In the genomic region with DNA sequence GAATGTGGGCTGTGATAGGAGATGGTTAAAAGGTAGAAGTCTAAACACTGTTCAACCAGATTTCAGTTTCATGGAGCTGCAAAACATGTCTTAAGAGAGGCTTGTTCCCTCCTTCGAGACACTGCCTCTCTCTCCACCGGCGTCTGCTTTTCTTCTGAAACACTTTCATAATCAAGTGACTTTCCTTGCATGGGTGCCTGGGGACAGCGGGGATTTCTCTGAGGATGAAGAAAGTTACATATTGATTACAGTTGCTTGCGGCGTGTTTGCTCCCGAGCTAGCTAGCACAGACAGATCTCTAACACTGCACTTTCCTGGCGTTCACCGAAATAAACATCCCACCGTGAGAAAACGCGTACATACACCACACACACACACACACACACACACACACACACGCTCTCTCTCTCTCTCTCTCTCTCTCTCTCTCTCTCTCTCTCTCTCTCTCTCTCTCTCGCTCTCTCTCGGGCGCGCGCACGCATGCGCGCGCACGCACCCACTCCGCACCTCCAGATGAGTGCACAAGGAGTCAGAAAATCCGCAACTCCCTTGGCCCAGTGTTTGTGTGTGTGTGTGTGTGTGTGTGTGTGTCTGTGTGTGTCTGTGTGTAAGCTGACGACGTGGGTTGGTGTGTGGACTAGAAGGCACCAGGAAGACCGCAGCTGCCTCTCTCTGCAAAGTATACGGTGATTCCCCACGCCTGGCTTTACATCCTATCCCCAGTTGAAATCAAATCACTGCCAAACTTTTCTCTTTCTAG, we compare ENCODE assay signal across 8 mouse cellular contexts. TPM values are rescaled to one million over a fixed set of nuclear protein-coding genes. Genes with fewer than 3 reads are reported as not detected.
DNase-seq lines count a peak whose midpoint lies in the region; ATAC-seq and TF ChIP-seq lines count a peak whose summit lies in the region.

No protein-coding gene starts in this region.

- ATAC-seq in embryonic facial prominence, embryonic 15.5 days (ENCODE audit: insufficient number of reproducible peaks, low FRiP score, low TSS enrichment, low read depth) = peak; percentile 63
- ATAC-seq in hindbrain, embryonic 12.5 days (ENCODE audit: low FRiP score) = peak; percentile 53
- ATAC-seq in megakaryocyte progenitor cell, adult 5-6 weeks (replicated peaks; ENCODE audit: poor library complexity) = peak; percentile 4
- peak; percentile 60 for ATAC-seq in stomach, postnatal 0 days (ENCODE audit: low FRiP score, low TSS enrichment)

- peak overlapping the region; percentile 39 for H3K9ac ChIP-seq in embryonic facial prominence, embryonic 15.5 days
- peak overlapping the region; percentile 60 for H3K9ac ChIP-seq in hindbrain, embryonic 12.5 days
- peak overlapping the region; percentile 45; the same call in 1 of the 2 replicates for H3K9ac ChIP-seq in stomach, postnatal 0 days (ENCODE audit: low read length)

- no peaks in the 10 kb centered on the region for H3K36me3 ChIP-seq in embryonic facial prominence, embryonic 15.5 days
- H3K36me3 ChIP-seq in hindbrain, embryonic 12.5 days = no peaks in the 10 kb centered on the region
- no peaks in the 10 kb centered on the region for H3K36me3 ChIP-seq in stomach, postnatal 0 days (ENCODE audit: control insufficient read depth, insufficient read depth, low read length)

- peaks cover 33% of the 10 kb centered on the region for H3K4me1 ChIP-seq in embryonic facial prominence, embryonic 15.5 days
- peaks cover 8% of the 10 kb centered on the region for H3K4me1 ChIP-seq in hindbrain, embryonic 12.5 days
- 0 out of 2 replicates have a peak, but pooled peaks cover 2% of the 10 kb centered on the region for H3K4me1 ChIP-seq in stomach, postnatal 0 days (replicated peaks; ENCODE audit: control insufficient read depth, insufficient read depth)

- no peaks in the 10 kb centered on the region for H3K9me3 ChIP-seq in embryonic facial prominence, embryonic 15.5 days (replicated peaks)
- no peaks in the 10 kb centered on the region for H3K9me3 ChIP-seq in hindbrain, embryonic 12.5 days (replicated peaks)
- H3K9me3 ChIP-seq in stomach, postnatal 0 days (ENCODE audit: control insufficient read depth, low read length) = no peaks in the 10 kb centered on the region

- DNase-seq in 3134 (ENCODE audit: extremely low read depth, insufficient read length, low spot score) (peak; percentile 34), NIH3T3 (ENCODE audit: low read depth) (peak; percentile 3)
- DNase-seq in layer of hippocampus, postnatal 25 days (ENCODE audit: extremely low spot score in 1 of 2, low spot score in 1 of 2) = peak; percentile 28 to 31
- DNase-seq in stomach, postnatal 0 days (ENCODE audit: low spot score) = no peak
- no peak for DNase-seq in gastrocnemius, postnatal 10 days

- H3K4me2 ChIP-seq in embryonic facial prominence, embryonic 15.5 days (replicated peaks) = peak overlapping the region; percentile 80
- peak overlapping the region; percentile 95 for H3K4me2 ChIP-seq in hindbrain, embryonic 12.5 days (replicated peaks)
- H3K4me2 ChIP-seq in stomach, postnatal 0 days (replicated peaks; ENCODE audit: low read depth) = peak overlapping the region; percentile 80

- peaks cover 21% of the 10 kb centered on the region for H3K27me3 ChIP-seq in embryonic facial prominence, embryonic 15.5 days
- H3K27me3 ChIP-seq in hindbrain, embryonic 12.5 days = peaks cover 17% of the 10 kb centered on the region
- peaks cover 16% of the 10 kb centered on the region; the same call in 1 of the 2 replicates for H3K27me3 ChIP-seq in stomach, postnatal 0 days (ENCODE audit: control insufficient read depth, insufficient read depth, low read length)

- no peak for TF ChIP-seq EP300 in stomach, postnatal 0 days (optimal IDR thresholded peaks at IDR 0.05)

- H3K27ac ChIP-seq in embryonic facial prominence, embryonic 15.5 days (replicated peaks) = peak overlapping the region; percentile 83
- peak overlapping the region; percentile 77 for H3K27ac ChIP-seq in hindbrain, embryonic 12.5 days
- peak overlapping the region; percentile 35; the same call in 1 of the 2 replicates for H3K27ac ChIP-seq in stomach, postnatal 0 days (replicated peaks)

- no peak for TF ChIP-seq CTCF in stomach, postnatal 0 days (IDR thresholded peaks at IDR 0.05; ENCODE audit: low read depth)

- H3K4me3 ChIP-seq in embryonic facial prominence, embryonic 15.5 days (replicated peaks) = peak overlapping the region; percentile 63
- H3K4me3 ChIP-seq in hindbrain, embryonic 12.5 days = peak overlapping the region; percentile 59
- H3K4me3 ChIP-seq in stomach, postnatal 0 days (ENCODE audit: low read depth, low read length) = peak overlapping the region; percentile 50

- WGBS in embryonic facial prominence, embryonic 15.5 days = under 1% methylated on average over 29 of the region's 30 CpGs
- WGBS in hindbrain, embryonic 12.5 days = under 1% methylated on average over 29 of the region's 30 CpGs
- WGBS in stomach, postnatal 0 days = under 1% methylated on average over 25 of the region's 30 CpGs

RNA-seq across cellular contexts. Expression of a gene that starts 0.7 kb away (rescaled TPM):
- polyA plus RNA-seq in embryonic facial prominence, embryonic 15.5 days (2015; fragmentation: Nextera tagmentation; extraction: Ambion mirVana) = 6.8 TPM in 2 replicates
- polyA plus RNA-seq in hindbrain, embryonic 12.5 days (2016; fragmentation: Nextera tagmentation; extraction: Ambion mirVana) = 11.1 and 11.2 TPM in 2 replicates
- 10 to 100 TPM; 39.1 to 43.8 TPM for total RNA-seq in layer of hippocampus, postnatal 25 days (2021)
- 0.02 TPM in 1 of 2 replicates, not detected in the other for total RNA-seq in megakaryocyte progenitor cell, adult 5-6 weeks (2015)
- 0.04 TPM in 1 of 2 replicates, not detected in the other for total RNA-seq in megakaryocyte progenitor cell, adult 5-6 weeks (2017)
- polyA plus RNA-seq in stomach, postnatal 0 days (2015; fragmentation: Nextera tagmentation; extraction: Ambion mirVana) = 2.4 and 2.5 TPM in 2 replicates
- total RNA-seq in gastrocnemius, postnatal 10 days (2021) = 10 to 100 TPM in 1 of 2 experiments, 1 to 10 TPM in 1; 7.2 to 10.2 TPM

Comparison
In these comparisons a context has a peak if more than half of its experiments do, and no peak if none do; other contexts are left out.
1. DNase-seq: peak in 3134 (single experiment), NIH3T3 (single experiment) and layer of hippocampus, postnatal 25 days (2 of 2); none in stomach, postnatal 0 days (single experiment) and gastrocnemius, postnatal 10 days (single experiment).
2. ATAC-seq: peak in every context shown above with its lines; median percentile 63 in embryonic facial prominence, embryonic 15.5 days; 60 in stomach, postnatal 0 days; 53 in hindbrain, embryonic 12.5 days; 4 in megakaryocyte progenitor cell, adult 5-6 weeks.
3. RNA of a gene that starts 0.7 kb away (total RNA-seq): 39.1 to 43.8 TPM in layer of hippocampus, postnatal 25 days and 7.2 to 10.2 TPM in gastrocnemius, postnatal 10 days; 0.02 to 0.04 TPM in megakaryocyte progenitor cell, adult 5-6 weeks; every median in the first group is over 4 times any median in the second.
4. Peak in every context shown above with its lines, with median percentiles within 50 percentile points of each other: H3K27ac ChIP-seq, H3K4me2 ChIP-seq, H3K4me3 ChIP-seq and H3K9ac ChIP-seq.